Mouse (Mus musculus) monocyte, adult 5-6 weeks (primary cell): ENCODE data around the gene Pcnx3. TPM values are rescaled to one million over a fixed set of nuclear protein-coding genes. Genes with fewer than 3 reads are reported as not detected.

Experiments used
- ATAC-seq: fragments of 153-309, 156-312 bp; replicated peaks from 2 replicates; pipeline ENCODE4 v1.8.0; 2017; ENCODE audit warnings: mild to moderate bottlenecking; ENCODE audit not compliant: low TSS enrichment, insufficient number of reproducible peaks, severe bottlenecking, poor library complexity, low FRiP score
- total RNA-seq: library from RNA; stranded (forward); fragments of 200-1000, 200-491, 200-594 nt; gene quantifications from 3 replicates; pipeline ENCODE4 v1.2.3, GENCODE M21; 2017

The Pcnx3 gene
- total RNA-seq, 1 experiment from 2014 or later, result 13.3 TPM

GRCm38 (mm10) chr19:5614953-5615352 is 73.8 kb downstream of the Pcnx3 start:
- ATAC-seq, result no peak

Other genes with a start within 250 kb of the Pcnx3 start
- gene Fosl1, start 241.4 kb downstream of the Pcnx3 start, total RNA-seq, result 0.49 to 2.6 TPM (median 2.0 TPM) in 3 replicates
- gene Ccdc85b, start 231.0 kb downstream of the Pcnx3 start, total RNA-seq, result 1.2 to 4.1 TPM (median 3.8 TPM) in 3 replicates
- gene Fibp, start 228.3 kb downstream of the Pcnx3 start, total RNA-seq, result 71.3 to 104 TPM (median 95.3 TPM) in 3 replicates
- 113 to 416 TPM (median 150 TPM) in 3 replicates for gene Ctsw, start 220.4 kb downstream of the Pcnx3 start, total RNA-seq
- 2.0 to 5.9 TPM in 2 of 3 replicates, not detected in the other for gene Efemp2, start 215.0 kb downstream of the Pcnx3 start, total RNA-seq
- gene Mus81, start 200.5 kb downstream of the Pcnx3 start, total RNA-seq, result 8.7 to 20.2 TPM (median 11.6 TPM) in 3 replicates
- gene Cfl1, start 198.5 kb downstream of the Pcnx3 start, total RNA-seq, result 931 to 1,266 TPM (median 1,127 TPM) in 3 replicates
- 0.29 TPM in 1 of 3 replicates, not detected in the others for gene 1700020D05Rik, start 185.1 kb downstream of the Pcnx3 start, total RNA-seq
- 2.4 to 6.9 TPM (median 4.7 TPM) in 3 replicates for gene Snx32, start 178.4 kb downstream of the Pcnx3 start, total RNA-seq
- not detected in 3 replicates for gene Ovol1, start 128.3 kb downstream of the Pcnx3 start, total RNA-seq
- 13.2 to 18.0 TPM (median 16.1 TPM) in 3 replicates for gene Ap5b1, start 120.9 kb downstream of the Pcnx3 start, total RNA-seq
- 71.5 to 138 TPM (median 136 TPM) in 3 replicates for gene Rnaseh2c, start 87.0 kb downstream of the Pcnx3 start, total RNA-seq
- gene Kat5, start 78.7 kb downstream of the Pcnx3 start, total RNA-seq, result 65.5 to 109 TPM (median 99.2 TPM) in 3 replicates
- gene Rela, start 51.4 kb downstream of the Pcnx3 start, total RNA-seq, result 58.6 to 89.7 TPM (median 73.2 TPM) in 3 replicates
- 83.5 to 149 TPM (median 83.8 TPM) in 3 replicates for gene Sipa1, start 25.2 kb downstream of the Pcnx3 start, total RNA-seq
- 41.8 to 57.5 TPM (median 46.8 TPM) in 3 replicates for gene Map3k11, start 166 bp downstream of the Pcnx3 start, total RNA-seq
- gene Kcnk7, start 15.5 kb upstream of the Pcnx3 start, total RNA-seq, result 1.3 TPM in 2 of 3 replicates, not detected in the other
- 141 to 192 TPM (median 174 TPM) in 3 replicates for gene Ehbp1l1, start 37.4 kb upstream of the Pcnx3 start, total RNA-seq
- gene Fam89b, start 40.7 kb upstream of the Pcnx3 start, total RNA-seq, result 33.1 to 54.4 TPM (median 45.1 TPM) in 3 replicates
- 1.2 to 9.7 TPM (median 2.2 TPM) in 3 replicates for gene Ltbp3, start 52.0 kb upstream of the Pcnx3 start, total RNA-seq
- gene Scyl1, start 82.5 kb upstream of the Pcnx3 start, total RNA-seq, result 37.3 to 55.9 TPM (median 44.9 TPM) in 3 replicates
- gene Frmd8, start 186.4 kb upstream of the Pcnx3 start, total RNA-seq, result 32.8 to 50.6 TPM (median 34.5 TPM) in 3 replicates
- 64.4 to 73.5 TPM (median 69.7 TPM) in 3 replicates for gene Slc25a45, start 188.9 kb upstream of the Pcnx3 start, total RNA-seq
- 0.64 to 0.97 TPM (median 0.95 TPM) in 3 replicates for gene Tigd3, start 205.2 kb upstream of the Pcnx3 start, total RNA-seq
- gene Dpf2, start 224.1 kb upstream of the Pcnx3 start, total RNA-seq, result 50.3 to 76.6 TPM (median 76.0 TPM) in 3 replicates
- gene Cdc42ep2, start 235.9 kb upstream of the Pcnx3 start, total RNA-seq, result 14.7 to 32.1 TPM (median 27.0 TPM) in 3 replicates